Mouse (Mus musculus) olfactory bulb, adult 2 months (tissue): Measurements from ENCODE around the gene Ppargc1a.

ENCODE experiments used
- CTCF ChIP-seq: fragments of 200-500 bp; IDR thresholded peaks from 2 replicates; pipeline ENCODE4 v1.5.1; 2012; ENCODE audit warnings: low read depth, mild to moderate bottlenecking, low read length, moderate library complexity; ENCODE audit not compliant: insufficient read depth
- POLR2A ChIP-seq: fragments of 200-500 bp; IDR thresholded peaks from 2 replicates; pipeline ENCODE4 v1.6.1; 2012; ENCODE audit warnings: mild to moderate bottlenecking, low read depth, low read length, moderate library complexity; ENCODE audit not compliant: insufficient read depth

GRCm38 (mm10) chr5:51553251-51553650 is 14.3 kb downstream of the Ppargc1a start:
- TF ChIP-seq POLR2A (no peak), CTCF (no peak)
